Mouse (Mus musculus): ENCODE data around the gene Ano4. TPM values are rescaled to one million over a fixed set of nuclear protein-coding genes. Genes with fewer than 3 reads are reported as not detected.

Gene Ano4
- total and polyA plus RNA-seq, 3 experiments = not detected

DNA sequence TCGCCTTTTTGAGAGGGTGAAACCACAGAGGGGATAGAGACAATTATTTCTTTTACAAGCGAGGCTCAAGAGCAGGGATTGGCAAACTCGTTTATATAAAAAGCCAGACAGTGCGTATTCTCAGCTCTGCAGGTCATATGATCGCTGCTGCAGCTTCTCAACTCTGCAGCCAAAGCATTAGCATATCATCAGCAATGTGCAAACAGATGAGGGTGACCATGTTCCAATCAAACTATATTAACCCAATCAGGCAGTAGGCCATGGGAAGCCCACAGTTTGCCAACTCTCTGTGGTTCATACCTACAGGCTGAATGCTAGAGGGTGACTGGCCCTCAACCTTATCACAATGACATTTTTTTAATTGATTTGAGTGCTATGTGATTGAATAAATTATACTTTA, 64.2 kb downstream of the Ano4 start:
- no peak overlapping the region for H3K4me3 ChIP-seq (ENCODE audit: control insufficient read depth in 1 of 2, insufficient read depth in 1 of 2, low read depth in 2 of 2, low read length in 2 of 2)

DNA sequence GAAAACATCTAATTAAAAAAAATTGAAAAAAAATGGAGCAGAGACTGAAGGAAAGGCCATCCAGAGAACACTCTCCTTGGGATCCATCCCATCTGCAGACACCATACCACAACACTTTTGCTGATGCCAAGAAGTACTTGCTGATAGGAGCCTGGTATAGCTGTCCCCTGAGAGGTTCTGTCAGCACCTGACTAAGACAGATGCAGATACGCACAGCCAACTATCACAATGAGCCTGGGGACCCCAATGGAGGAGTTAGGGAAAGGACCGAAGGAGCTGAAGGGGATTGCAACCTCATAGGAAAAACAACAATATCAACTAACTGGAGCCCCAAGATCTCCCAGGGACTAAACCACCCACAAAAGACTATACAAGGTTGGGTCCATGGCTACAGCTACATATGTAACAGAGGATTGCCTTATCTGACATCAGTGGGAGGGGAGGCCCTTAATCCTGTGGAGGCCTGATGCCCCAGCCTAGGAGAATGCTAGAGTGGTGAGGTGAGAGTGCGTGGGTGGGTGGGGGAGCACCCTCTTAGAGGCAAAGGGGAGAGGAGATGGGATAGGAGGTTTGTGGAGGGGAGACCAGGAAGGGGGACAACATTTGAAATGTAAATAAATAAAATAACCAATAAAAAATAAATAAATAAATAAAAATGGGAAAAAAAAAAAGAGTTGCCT, 71.4 kb downstream of the Ano4 start:
- no peak overlapping the region for H3K27ac ChIP-seq (ENCODE audit: control insufficient read depth, low read depth, low read length)
- no peaks in the 10 kb centered on the region for H3K27me3 ChIP-seq (ENCODE audit: control insufficient read depth in 1 of 2, insufficient read depth in 2 of 2, low read length in 2 of 2)
- no peaks in the 10 kb centered on the region for H3K9me3 ChIP-seq (replicated peaks; ENCODE audit: insufficient read depth, low read length)
- no peaks in the 10 kb centered on the region for H3K36me3 ChIP-seq (ENCODE audit: control insufficient read depth in 1 of 2, insufficient read depth in 2 of 2, low read length in 2 of 2)
- no peak overlapping the region for H3K4me3 ChIP-seq (ENCODE audit: control insufficient read depth in 1 of 2, insufficient read depth in 1 of 2, low read depth in 2 of 2, low read length in 2 of 2)
- no peak overlapping the region for H3K9ac ChIP-seq (ENCODE audit: control insufficient read depth, low read depth, low read length, poor library complexity, severe bottlenecking)
- DNase-seq (ENCODE audit: low read depth, low spot score) = no peak
- no peaks in the 10 kb centered on the region for H3K79me2 ChIP-seq (ENCODE audit: control insufficient read depth, insufficient read depth, low read length, poor library complexity)
- TF ChIP-seq EP300 (IDR thresholded peaks at IDR 0.05; ENCODE audit: low read depth in 1 of 2, low read length in 2 of 2) (no peak), CTCF (IDR thresholded peaks at IDR 0.05 in 2 of 3, conservative IDR thresholded peaks at IDR 0.05 in 1 of 3; ENCODE audit: control insufficient read depth in 1 of 3, insufficient read depth in 1 of 3, low read depth in 2 of 3, low read length in 3 of 3, poor library complexity in 1 of 3, severe bottlenecking in 1 of 3) (no peak), USF2 (IDR thresholded peaks at IDR 0.05; ENCODE audit: borderline replicate concordance in 1 of 2, insufficient read depth in 1 of 2, low read depth in 1 of 2, low read length in 2 of 2) (no peak), MYB (IDR thresholded peaks at IDR 0.05; ENCODE audit: low read depth, low read length) (no peak), MYC (IDR thresholded peaks at IDR 0.05; ENCODE audit: low read depth, low read length) (no peak), HCFC1 (IDR thresholded peaks at IDR 0.05; ENCODE audit: low read depth, low read length) (no peak), BHLHE40 (IDR thresholded peaks at IDR 0.05; ENCODE audit: borderline replicate concordance, low read depth, low read length) (no peak), ZKSCAN1 (IDR thresholded peaks at IDR 0.05; ENCODE audit: low read depth, low read length) (no peak), MAZ (IDR thresholded peaks at IDR 0.05; ENCODE audit: low read depth, low read length) (no peak), ELF1 (IDR thresholded peaks at IDR 0.05; ENCODE audit: low read depth, low read length) (no peak), ZMIZ1 (IDR thresholded peaks at IDR 0.05; ENCODE audit: low read depth, low read length) (no peak), POLR2A (IDR thresholded peaks at IDR 0.05; ENCODE audit: control insufficient read depth in 1 of 2, insufficient read depth in 1 of 2, low read depth in 1 of 2, low read length in 2 of 2, poor library complexity in 1 of 2) (no peak), TAL1 (IDR thresholded peaks at IDR 0.05; ENCODE audit: low read length) (no peak), SIN3A (IDR thresholded peaks at IDR 0.05; ENCODE audit: low read length) (no peak), CHD2 (IDR thresholded peaks at IDR 0.05; ENCODE audit: low read length) (no peak), USF1 (IDR thresholded peaks at IDR 0.05; ENCODE audit: low read depth, low read length) (no peak), POLR2AphosphoS2 (IDR thresholded peaks at IDR 0.05; ENCODE audit: low read length) (no peak), MAX (IDR thresholded peaks at IDR 0.05; ENCODE audit: low read length) (no peak), MEF2A (IDR thresholded peaks at IDR 0.05; ENCODE audit: extremely low read depth, insufficient replicate concordance, low read depth, low read length, poor library complexity, severe bottlenecking) (no peak), POLR2AphosphoS5 (IDR thresholded peaks at IDR 0.05; ENCODE audit: borderline replicate concordance, low read depth, low read length) (no peak)
- H3K4me1 ChIP-seq (ENCODE audit: control insufficient read depth in 1 of 2, insufficient read depth in 2 of 2, low read length in 2 of 2) = no peaks in the 10 kb centered on the region

More for the DNA sequence above, 64.2 kb downstream of the Ano4 start:
- no peak overlapping the region for H3K27ac ChIP-seq (ENCODE audit: control insufficient read depth, low read depth, low read length)
- DNase-seq (ENCODE audit: low read depth, low spot score) = no peak
- no peaks in the 10 kb centered on the region for H3K36me3 ChIP-seq (ENCODE audit: control insufficient read depth in 1 of 2, insufficient read depth in 2 of 2, low read length in 2 of 2)
- no peaks in the 10 kb centered on the region for H3K79me2 ChIP-seq (ENCODE audit: control insufficient read depth, insufficient read depth, low read length, poor library complexity)
- H3K4me1 ChIP-seq (ENCODE audit: control insufficient read depth in 1 of 2, insufficient read depth in 2 of 2, low read length in 2 of 2) = no peaks in the 10 kb centered on the region
- no peaks in the 10 kb centered on the region for H3K27me3 ChIP-seq (ENCODE audit: control insufficient read depth in 1 of 2, insufficient read depth in 2 of 2, low read length in 2 of 2)
- TF ChIP-seq E2F4 (IDR thresholded peaks at IDR 0.05; ENCODE audit: borderline replicate concordance, low read depth, low read length) = no peak
- TF ChIP-seq ZMIZ1 (IDR thresholded peaks at IDR 0.05; ENCODE audit: low read depth, low read length) = no peak
- no peak for TF ChIP-seq ETS1 (IDR thresholded peaks at IDR 0.05; ENCODE audit: low read depth, low read length)
- no peak for TF ChIP-seq GABPA (IDR thresholded peaks at IDR 0.05; ENCODE audit: low read depth, low read length)
- no peak for TF ChIP-seq ZNF384 (IDR thresholded peaks at IDR 0.05; ENCODE audit: low read depth, low read length)
- no peak for TF ChIP-seq ZC3H11A (IDR thresholded peaks at IDR 0.05; ENCODE audit: low read depth, low read length)
- no peak for TF ChIP-seq ZKSCAN1 (IDR thresholded peaks at IDR 0.05; ENCODE audit: low read depth, low read length)
- TF ChIP-seq MYB (IDR thresholded peaks at IDR 0.05; ENCODE audit: low read depth, low read length) = no peak
- TF ChIP-seq USF2 (IDR thresholded peaks at IDR 0.05; ENCODE audit: borderline replicate concordance in 1 of 2, insufficient read depth in 1 of 2, low read depth in 1 of 2, low read length in 2 of 2) = no peak
- TF ChIP-seq POLR2A (IDR thresholded peaks at IDR 0.05; ENCODE audit: control insufficient read depth in 1 of 2, insufficient read depth in 1 of 2, low read depth in 1 of 2, low read length in 2 of 2, poor library complexity in 1 of 2) = no peak
- TF ChIP-seq SIN3A (IDR thresholded peaks at IDR 0.05; ENCODE audit: low read length) = no peak
- no peak for TF ChIP-seq NELFE (IDR thresholded peaks at IDR 0.05; ENCODE audit: low read depth, low read length)
- no peak for TF ChIP-seq TBP (IDR thresholded peaks at IDR 0.05; ENCODE audit: low read depth, low read length)
- no peak for TF ChIP-seq BHLHE40 (IDR thresholded peaks at IDR 0.05; ENCODE audit: borderline replicate concordance, low read depth, low read length)
- TF ChIP-seq JUND (IDR thresholded peaks at IDR 0.05; ENCODE audit: low read depth, low read length) = no peak
- no peak for TF ChIP-seq MAX (IDR thresholded peaks at IDR 0.05; ENCODE audit: low read length)
- no peak for TF ChIP-seq KAT2A (conservative IDR thresholded peaks at IDR 0.05; ENCODE audit: low read depth, low read length)
- H3K9ac ChIP-seq (ENCODE audit: control insufficient read depth, low read depth, low read length, poor library complexity, severe bottlenecking) = no peak overlapping the region
- no peaks in the 10 kb centered on the region for H3K9me3 ChIP-seq (replicated peaks; ENCODE audit: insufficient read depth, low read length)
